Mouse (Mus musculus) kidney, postnatal 14 days (tissue): ENCODE results near the gene Ppp3r1.

Experiments
- DNase-seq: peaks from one replicate; pipeline ENCODE4 v3.0.0; 2022; ENCODE audit warnings: mixed read lengths

Ppp3r1 gene

DNA sequence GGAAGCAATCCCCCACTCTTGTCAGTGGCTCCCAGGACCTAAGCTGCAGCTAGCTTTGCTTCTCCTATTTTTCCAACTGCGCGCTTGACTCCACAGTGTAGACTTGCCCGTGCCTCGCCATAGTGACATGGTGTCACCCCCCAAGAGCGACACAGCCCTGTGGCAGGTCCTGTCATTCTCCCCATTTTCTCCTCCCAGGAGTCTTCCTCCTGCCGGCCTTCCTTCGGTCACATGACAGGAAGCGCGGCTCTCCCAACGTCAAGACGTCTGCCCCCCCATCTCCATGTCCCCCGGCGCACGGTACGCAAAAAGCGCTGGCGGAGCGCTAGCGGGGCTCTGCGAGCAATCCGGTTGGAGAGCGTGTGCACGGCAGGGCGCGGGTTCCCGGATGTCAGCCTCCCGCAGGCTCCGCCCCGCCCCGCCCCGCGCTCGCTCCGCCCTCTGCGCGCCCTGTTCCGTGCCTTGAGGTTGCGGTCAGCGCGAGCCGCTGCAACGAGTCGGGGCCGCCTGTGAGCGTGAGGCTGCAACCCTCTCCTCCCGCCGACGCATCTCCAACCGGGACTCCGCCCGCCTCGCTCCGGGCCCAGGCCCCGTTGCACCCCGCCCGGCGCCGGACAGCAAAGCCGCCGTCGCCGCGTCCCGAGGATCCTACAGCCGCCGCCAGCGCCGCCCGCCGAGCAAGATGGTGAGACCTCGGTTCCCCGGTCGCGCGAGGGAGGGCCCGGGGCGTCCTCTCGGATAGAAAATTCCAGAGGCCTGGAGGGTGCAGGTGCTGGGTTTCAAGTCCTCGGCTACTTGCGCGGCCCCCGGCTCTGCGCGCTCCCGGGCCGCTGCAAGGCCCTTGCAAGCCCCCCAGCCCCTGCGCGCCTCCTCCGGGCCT, at the start of gene Ppp3r1:
Gene Ppp3r1 (plus strand): TSS at position 406 of the 880 bp plus-strand sequence.
- DNase-seq: peak; percentile 98

DNA sequence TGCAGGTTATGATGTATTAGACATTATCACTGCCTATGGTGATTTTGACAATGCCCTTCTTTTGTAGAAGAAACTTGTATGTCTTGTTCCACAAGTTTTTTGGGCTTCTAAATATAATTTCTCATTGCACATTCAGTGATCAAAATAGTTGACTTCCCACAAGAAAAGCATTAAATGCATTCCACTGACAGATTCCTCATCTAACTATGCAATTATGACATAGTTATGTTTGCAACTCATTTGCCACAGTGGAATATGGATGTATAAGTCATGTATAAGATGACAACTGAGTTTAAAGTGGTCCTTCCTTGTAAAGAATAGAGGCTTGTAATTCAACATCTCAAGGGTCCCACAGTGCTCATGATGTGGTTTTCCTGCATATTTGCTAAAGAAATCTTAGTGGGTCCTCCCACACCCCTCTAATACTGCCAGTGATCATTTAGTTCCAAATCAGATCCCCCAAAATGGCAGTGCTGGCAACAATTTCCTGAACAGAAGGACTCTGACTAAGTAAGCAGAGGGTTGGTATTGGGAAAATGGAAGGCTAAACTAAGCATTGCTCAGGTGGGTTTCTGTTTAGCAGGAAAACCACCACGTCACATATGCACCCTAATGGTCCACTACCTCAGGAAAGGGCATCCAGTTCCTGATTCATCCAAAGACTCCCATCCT, 46.5 kb upstream of the Ppp3r1 start:
- DNase-seq: no peak

DNA sequence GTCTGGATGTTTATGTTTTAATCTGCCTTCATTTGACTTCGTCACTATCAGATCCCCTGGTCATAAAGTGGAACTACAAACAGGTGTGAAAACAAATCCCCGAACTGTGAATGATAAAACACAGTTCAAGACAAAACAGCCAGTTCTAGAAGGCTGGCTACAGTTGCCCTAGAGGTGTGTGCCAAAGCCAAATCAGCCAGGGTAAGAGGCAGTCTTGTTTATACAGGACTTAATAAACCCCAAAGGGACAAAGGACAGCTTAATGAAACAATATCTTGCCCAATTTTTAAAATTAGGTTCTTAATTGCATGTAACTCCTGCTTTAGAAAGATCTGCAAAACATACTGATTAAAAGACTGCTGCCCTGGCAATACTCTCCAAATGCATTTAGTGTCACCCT, 32.6 kb upstream of the Ppp3r1 start:
- DNase-seq: no peak

DNA sequence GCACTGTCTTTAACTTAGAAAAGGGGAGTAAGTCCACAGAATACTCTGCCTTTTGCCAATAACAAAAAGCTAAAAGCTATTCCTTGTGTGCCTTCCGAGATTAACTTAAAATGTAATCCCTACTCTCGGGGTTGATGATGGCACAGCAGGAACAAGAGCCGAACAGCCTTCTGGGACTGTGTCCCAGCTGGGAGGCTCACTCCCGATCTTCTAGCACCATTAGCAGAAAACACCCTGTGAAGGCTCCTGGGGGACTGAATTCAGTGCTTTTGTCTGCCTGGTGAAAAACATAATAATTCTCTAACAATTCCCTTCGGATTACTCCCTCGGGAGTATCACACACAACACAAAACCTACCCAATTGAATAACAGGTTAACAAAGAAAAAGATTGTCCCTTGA, 23.4 kb upstream of the Ppp3r1 start:
- no peak for DNase-seq

DNA sequence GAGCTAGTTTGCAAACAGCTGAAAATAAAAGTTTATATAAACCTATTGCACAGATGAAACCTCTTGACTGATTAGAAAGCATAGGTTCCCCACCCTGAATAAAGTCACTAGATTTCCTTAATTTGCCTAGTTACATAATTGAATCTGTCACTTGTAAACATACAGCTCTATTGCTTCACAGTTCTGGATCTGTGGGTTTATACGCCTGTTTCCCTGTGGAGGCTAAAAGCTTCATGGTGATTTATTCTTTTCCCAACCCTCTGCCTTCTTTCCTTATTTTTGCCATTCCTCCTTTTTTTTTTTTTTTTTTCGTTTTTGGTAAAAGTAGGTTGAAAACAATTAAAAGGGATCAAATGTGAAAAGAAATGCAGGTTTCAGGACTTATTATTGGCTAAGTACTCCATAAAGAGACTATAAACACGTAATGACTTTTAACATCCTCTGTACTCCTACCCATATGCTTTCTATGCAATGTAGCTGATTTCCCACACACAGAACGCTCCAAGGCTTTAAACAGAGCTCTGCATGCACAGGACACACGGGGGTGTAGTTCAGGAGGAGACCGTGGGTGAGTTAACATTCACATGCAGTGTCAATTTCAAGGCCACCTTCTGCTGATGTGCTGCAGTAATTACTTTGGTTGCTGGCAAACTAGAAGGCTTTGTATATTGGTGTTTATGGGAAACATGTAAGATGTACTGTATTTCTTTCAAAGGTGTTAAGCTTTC, 20.6 kb upstream of the Ppp3r1 start:
- DNase-seq: no peak

DNA sequence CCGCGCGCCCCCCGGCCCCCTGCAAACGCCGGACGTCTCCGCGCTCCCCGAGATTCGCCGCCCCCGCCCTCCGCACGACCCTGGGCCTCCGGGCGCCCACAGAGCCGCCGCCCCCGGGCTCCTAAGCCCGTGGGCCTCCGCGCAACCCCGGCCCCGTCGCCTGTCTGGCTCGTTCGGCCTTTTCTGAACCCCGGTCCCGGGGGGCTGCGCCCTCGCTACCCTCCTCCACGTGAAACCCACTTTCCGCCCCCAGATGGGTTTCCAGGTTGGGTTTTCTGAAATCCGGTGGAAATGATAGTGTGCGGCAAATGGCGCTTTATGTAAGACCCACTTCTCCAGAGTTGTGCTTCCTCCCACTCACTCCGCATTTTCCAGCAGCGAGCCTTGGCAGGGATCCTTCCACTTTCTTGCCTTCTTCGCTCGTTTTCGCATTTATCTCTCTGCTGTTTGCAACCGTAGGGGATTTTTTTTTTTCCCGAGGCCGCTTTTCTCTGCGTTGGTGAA, 727 bp downstream of the Ppp3r1 start:
- peak; percentile 46 for DNase-seq

DNA sequence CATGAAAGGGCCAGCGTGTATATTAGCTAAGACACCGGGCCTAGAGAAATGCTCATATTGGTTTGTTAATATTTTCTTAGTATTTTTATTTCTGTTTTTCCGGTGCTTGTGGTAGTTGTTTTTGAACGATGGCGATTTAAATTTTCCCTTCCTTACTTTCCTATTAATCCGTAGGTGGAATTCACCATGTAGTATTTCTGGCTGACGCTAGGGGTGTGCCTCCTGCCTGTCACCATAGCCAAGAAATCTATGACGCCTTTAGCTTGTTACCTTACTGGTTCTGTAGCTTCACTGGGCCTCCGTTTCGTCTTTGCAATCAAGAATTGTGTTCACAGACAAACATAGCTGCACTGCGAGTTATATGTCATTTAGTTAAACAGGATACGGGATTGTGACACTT, 1.2 kb downstream of the Ppp3r1 start:
- peak; percentile 74 for DNase-seq

DNA sequence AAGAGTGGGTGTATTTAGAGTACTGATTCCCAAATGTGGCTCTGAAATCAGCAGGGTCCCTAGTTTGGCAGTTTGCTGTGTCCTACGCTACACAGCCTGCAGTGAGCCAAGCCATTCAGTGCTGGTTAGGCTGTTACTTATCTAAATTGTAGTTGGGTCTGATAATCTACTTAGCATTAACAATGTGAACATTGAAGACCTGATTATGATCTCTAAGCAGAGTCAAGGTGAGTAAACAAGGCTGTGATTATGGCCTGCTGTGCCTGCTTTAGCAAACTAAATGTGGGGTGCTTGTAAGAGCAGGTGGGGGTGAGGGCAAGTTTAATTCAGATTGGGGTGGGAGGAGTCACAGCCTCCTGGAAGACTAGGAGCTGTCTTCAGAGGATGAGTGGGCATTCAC, 4.9 kb downstream of the Ppp3r1 start:
- no peak for DNase-seq

DNA sequence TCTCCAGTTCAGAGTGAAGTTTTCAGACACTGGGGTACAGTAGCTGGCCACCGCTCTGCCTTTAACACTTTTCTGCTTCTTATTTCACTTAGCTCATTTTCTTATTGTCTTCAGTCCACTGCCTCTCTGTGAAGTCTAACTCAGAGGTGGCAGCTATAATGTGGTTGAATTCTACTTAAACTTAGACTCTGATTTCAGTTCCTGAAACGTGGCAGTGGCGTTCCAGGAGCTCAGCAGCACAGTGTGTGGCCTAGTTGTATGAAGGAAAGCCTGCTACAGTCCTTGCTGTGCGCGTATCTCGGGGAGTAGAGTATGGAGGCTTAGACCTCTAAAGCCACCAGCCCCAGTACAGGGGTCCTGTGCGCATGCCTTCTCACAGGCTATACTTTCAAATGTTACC, 7.6 kb downstream of the Ppp3r1 start:
- DNase-seq: no peak

DNA sequence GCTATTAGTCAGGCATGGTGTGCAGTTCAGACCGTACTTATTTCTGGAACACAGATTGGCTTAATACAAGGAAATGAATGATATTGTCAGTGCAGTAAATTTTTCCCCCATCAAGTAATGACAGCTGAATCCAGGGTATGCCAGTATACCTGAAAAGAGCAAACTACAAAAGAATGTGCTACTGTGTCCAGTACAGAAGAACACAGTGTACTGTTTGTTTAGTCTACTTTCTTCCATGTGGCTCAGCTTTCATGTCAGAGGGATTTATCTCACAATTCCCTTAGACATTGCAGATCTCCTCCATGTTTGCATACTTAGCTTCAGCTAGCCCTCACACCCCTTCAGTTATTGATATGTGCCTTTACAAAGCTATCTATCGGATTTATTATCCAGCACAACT, 10.2 kb downstream of the Ppp3r1 start:
- no peak for DNase-seq

DNA sequence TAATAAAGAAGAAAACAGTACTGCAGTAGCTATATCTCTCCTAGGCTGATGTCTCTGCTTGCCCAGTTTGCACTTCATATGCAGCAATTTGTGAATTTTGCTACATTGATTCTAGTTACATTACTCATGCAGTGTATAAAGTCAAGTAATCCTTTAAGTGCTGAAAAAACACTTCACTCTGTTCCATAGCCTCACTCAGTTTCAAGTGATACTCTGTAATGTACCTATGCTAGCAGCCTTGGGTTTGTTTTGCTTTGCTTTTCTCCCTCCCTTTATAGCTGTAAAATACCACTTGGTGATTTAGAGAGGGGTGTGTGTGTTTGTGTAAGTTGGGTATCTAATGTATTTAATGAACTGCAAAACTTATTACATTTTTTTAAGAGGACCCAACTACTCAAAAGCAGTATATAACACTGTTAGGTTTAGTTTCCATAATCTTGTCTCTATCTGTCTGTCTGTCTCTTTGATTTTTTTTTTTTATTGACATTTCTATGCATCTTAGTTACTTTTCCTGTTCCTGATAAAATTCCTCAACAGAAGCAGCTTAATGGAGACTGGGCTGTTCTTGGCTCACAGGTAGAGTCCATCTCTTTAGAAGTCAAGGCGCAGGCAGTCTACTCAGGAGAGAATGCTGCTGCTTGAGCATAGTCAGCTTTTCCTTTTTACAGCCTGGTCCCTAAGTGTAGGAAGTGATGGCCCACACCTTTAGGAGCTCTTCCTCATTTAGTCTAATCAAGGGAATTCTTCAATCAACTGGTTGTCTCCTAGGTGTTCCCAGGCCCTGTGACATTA, 12.1 kb downstream of the Ppp3r1 start:
- no peak for DNase-seq

DNA sequence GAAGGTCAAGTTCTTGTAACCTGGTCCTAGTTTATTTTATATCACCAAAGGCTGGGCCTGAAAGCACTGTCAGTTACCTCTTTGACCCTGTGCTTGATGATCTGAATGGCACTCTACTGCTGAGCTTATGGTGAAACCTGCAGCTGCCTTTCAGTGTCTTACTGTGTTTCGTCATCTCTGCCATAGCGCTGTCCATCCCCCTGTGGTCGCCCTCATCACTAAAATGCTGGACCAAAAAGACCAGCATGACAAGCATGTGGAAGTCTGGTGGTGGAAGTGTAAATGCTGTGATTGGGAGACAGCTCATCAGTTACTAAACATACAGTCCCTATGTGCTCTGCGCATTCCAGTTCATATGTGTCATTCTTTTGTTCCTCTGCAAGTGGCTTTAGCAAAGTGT, 13.2 kb downstream of the Ppp3r1 start:
- no peak for DNase-seq

DNA sequence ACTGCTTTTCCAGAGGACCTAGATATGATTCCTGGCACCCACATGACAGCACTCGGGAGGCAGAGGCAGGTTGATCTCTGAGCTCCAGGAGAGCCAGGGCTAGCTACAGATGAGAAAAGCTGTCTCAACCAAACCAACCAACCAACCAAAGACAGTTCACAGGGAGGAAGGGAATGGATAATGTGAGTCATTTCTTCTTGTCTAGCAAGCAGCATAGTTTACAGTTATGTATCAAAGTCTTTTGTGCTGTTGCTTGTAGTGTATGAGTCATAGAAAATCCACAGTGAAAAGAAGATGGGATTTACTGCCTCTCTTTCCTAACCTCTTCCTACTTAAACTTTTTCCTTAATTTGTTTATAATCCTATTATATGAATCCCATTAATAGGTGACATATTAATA, 17.6 kb downstream of the Ppp3r1 start:
- DNase-seq: no peak

DNA sequence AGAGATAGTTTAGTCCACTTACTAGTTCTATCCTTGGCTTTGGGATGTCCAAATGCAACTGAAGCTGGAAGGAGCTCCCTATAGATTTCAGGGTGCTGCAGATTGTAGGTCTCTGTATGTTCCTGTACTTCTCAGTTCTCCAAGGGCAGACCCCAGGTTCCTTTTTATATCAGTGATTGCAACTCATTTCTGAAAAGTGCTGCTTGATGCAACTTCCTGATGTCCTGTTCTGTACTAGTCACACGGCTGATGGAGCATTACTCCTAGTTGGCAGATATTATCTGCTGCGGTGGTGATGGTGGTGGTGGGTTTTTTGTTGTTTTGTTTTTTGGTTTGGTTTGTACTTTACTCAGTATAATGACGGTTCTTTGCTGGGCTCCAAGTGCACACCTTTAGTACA, 21.7 kb downstream of the Ppp3r1 start:
- no peak for DNase-seq

DNA sequence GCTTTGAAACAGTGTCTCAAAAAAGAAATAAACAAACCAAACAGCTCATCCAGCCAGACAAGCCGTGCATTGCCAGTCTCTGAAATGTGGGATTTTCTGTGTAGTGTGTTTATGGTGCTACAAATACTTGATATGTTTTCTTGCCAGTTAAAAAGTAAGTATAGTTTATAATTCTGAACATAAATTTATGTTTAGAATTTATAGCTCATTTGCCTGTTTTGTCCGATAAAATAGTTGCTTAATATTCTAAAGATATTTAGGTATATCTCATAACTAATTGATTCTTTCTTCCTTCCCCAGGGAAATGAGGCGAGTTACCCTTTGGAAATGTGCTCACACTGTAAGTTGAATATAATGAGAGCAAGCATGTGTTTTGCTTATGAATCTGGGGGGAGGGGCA, 22.7 kb downstream of the Ppp3r1 start, which contains the start of gene Wdr92:
Gene Wdr92 (plus strand): TSS at position 301 of the 400 bp plus-strand sequence.
- DNase-seq: no peak

DNA sequence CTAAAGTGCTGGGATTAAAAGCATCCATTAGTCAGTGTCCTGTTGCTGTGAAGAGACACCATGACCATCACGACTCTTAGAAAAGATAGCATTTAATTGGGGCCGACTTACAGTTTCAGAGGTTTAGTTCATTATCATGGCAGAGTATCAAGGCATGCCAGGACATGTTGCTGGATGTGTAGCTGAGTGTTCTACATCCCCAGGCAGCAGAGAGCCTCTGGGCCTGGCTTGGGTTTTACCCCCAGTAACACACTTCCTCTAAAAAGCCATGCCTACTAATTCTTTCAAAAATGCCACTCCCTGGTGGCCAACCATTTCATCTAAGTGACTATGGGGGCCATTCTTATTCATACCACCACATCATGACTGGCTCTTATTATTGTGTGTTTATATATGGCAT, 24.1 kb downstream of the Ppp3r1 start:
- no peak for DNase-seq

DNA sequence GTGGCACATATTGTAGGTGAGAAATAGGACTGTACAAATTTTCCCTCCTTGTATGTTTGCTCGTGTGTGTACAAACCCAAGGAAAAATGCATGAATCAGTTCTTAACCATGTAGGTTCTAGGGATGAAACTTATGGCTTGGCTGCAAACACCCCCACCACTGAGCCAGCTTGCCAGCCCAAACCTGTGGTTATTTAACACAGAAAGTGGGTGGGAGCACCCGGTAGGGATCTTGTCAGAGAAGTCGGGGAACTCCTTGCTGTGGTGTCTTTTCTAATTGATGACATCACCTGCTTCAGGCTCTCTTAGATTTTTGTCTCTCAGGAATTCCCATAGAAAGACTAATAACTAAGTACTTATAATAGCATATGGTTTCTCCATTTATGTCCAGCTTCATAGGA, 28.6 kb downstream of the Ppp3r1 start:
- no peak for DNase-seq

DNA sequence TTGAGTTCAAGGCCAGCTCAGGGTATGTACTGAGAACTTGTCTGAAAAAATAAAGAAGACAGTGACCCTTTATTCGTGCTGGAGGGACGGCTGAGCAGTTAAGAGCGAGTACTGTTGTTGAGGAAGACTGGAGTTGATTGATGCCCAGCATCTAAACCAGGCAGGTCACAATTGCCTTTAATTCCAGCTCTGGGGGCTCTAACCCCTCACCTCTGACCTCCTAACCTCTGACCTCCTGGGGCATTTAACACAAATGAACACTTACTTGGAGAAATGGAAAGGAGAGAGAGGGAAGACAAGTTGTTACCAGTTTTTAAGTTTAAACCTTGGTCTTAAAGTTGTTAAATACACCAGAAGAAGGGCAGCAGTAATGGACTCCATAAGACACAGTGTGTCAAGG, 29.7 kb downstream of the Ppp3r1 start:
- no peak for DNase-seq

DNA sequence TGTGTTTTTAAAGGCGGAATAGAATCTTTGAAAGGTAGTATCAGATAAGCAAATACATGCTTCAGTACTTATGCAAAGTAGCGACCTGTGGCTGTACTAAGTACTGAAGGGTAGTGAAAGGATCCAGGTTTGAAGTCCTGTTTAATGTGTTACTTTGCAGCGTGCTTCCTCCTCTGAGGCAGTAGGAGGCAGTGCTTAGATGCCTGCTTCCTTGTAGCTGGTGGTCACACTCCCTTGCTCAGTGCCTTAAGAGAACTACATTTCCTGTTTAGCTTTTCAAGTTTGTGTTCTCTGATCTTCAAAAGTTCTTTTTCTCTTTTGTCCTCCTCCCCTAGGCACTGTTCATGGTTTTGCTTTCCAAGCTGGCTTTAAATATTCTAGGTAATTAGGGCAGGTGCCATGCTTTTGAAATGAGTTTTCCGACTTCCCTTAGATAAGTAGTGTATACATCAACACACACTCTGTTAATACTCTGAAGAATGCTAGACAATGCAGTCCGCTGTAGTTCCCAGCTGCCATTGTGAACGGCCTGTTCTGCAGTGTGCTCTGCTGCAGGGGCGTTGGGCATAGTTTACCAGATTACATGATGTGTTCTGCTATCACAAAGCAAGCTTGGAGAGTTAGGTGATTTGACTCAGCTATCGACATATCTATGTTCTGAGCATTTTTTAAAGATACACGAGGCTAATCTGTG, 33.2 kb downstream of the Ppp3r1 start:
- DNase-seq: peak; percentile 18

DNA sequence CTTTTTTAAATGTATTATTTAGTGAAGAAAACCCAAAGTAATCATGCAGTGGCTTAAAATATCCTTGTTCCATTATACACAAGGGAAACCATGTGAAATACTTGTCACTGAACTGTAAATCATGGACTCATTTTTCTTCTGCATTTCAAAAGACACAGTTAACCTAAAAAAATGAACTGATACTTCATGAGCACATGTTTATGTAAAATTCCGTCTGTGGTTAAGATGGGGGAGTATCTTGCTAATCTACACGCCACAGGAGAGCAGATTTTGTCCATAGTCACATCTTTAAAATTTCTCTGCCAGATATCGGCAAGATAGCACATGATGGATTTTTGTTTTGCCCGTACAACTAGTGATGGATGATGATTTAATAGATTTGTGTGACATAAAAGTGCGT, 40.1 kb downstream of the Ppp3r1 start:
- no peak for DNase-seq

DNA sequence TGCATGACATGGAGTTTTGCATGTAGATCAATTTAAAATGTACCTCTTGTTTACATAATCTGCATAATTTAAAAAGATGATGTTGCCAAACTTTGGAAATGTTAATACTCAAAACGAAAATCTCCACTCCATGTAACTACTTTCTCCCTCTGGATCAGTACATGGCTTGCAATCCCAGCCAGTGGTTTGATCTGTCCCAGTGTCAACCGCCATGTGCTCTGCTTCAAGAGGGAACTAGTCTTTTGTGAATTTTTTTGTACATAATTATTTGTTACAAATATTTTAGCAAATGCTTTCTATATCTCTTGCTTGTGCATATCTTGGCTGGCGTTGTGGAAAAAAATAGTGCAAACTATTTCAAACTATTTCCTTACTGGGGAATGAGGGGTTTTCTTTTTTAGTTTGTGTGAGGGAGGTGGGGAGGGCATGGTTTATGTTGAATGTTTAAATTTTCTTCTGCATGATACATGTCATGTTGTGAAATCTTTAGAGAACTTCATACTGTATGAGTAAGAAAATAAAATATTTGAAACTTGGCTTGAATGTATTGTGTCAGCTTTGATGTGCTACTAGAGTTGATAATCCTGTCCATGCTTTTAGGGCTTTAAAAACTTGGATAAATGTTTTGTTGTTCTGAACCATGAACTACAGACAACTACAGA, 40.9 kb downstream of the Ppp3r1 start:
- DNase-seq: no peak
